Mouse (Mus musculus): ENCODE measurements around the gene Gm5938.

The Gm5938 gene

GRCm38 (mm10) chrX:78125167-78125566 lies at the start of gene Gm5938:
TSS of gene Gm5938 (plus strand) at chrX:78125467.
- DNase-seq (ENCODE audit: low spot score): no peak

- no peak for DNase-seq (ENCODE audit: low spot score)
Measured at GRCm38 (mm10) chrX:78091274-78091673, 34.0 kb upstream of the Gm5938 start, which contains the start of gene Obp1a. TSS of gene Obp1a (minus strand) at chrX:78091374.
